Mouse (Mus musculus) spleen, adult 2 months (tissue): ENCODE data around the gene Mia.

Source experiments
- CTCF ChIP-seq: fragments of 200-500 bp; IDR thresholded peaks from 2 replicates; pipeline ENCODE4 v1.5.1; 2011; ENCODE audit warnings: mild to moderate bottlenecking, inconsistent platforms; ENCODE audit not compliant: insufficient read depth, insufficient read length, insufficient replicate concordance; ENCODE audit errors: extremely low read depth
- POLR2A ChIP-seq: fragments of 200-500 bp; IDR thresholded peaks from 2 replicates; pipeline ENCODE4 v1.6.1; 2011; ENCODE audit warnings: low read depth, low read length, inconsistent platforms

- no peak for TF ChIP-seq POLR2A
- no peak for TF ChIP-seq CTCF
Observed at GRCm38 (mm10) chr7:27165007-27165655, 15.8 kb downstream of the Mia start.
